Mouse (Mus musculus): ENCODE data around the gene Gm8909. TPM values are rescaled to one million over a fixed set of nuclear protein-coding genes. Genes with fewer than 3 reads are reported as not detected.

Gene Gm8909
- polyA plus RNA-seq, 1 experiment = not detected

Other genes starting within 250 kb of the Gm8909 start
- gene Abcf1, start 198.8 kb downstream of the Gm8909 start, polyA plus RNA-seq (2012; rRNA removed) = 58.4 and 74.6 TPM in 2 replicates
- 28.5 and 39.5 TPM in 2 replicates for gene Gnl1, start 188.7 kb downstream of the Gm8909 start, polyA plus RNA-seq (2012; rRNA removed)
- gene Prr3, start 188.3 kb downstream of the Gm8909 start, polyA plus RNA-seq (2012; rRNA removed) = 22.2 and 23.7 TPM in 2 replicates
- gene H2-T24, start 148.0 kb downstream of the Gm8909 start, polyA plus RNA-seq (2012; rRNA removed) = 1.5 and 2.0 TPM in 2 replicates
- gene H2-T23, start 135.7 kb downstream of the Gm8909 start, polyA plus RNA-seq (2012; rRNA removed) = 189 and 190 TPM in 2 replicates
- 66.8 and 76.7 TPM in 2 replicates for gene H2-T22, start 125.8 kb downstream of the Gm8909 start, polyA plus RNA-seq (2012; rRNA removed)
- gene Gm6034, start 125.6 kb downstream of the Gm8909 start, polyA plus RNA-seq (2012; rRNA removed) = 0.06 TPM in 1 of 2 replicates, not detected in the other
- gene Gm11127, start 110.2 kb downstream of the Gm8909 start, polyA plus RNA-seq (2012; rRNA removed) = 0.09 and 0.14 TPM in 2 replicates
- gene Gm19684, start 46.9 kb downstream of the Gm8909 start, polyA plus RNA-seq (2012; rRNA removed) = 0.12 and 0.13 TPM in 2 replicates
- not detected in 2 replicates for gene Gm7030, start 39.1 kb downstream of the Gm8909 start, polyA plus RNA-seq (2012; rRNA removed)
- gene H2-T3, start 21.8 kb upstream of the Gm8909 start, polyA plus RNA-seq (2012; rRNA removed) = 0.03 TPM in 1 of 2 replicates, not detected in the other
- gene Rpp21, start 89.5 kb upstream of the Gm8909 start, polyA plus RNA-seq (2012; rRNA removed) = 59.0 and 76.1 TPM in 2 replicates
- 23.9 and 26.8 TPM in 2 replicates for gene Trim39, start 103.7 kb upstream of the Gm8909 start, polyA plus RNA-seq (2012; rRNA removed)
- not detected in 2 replicates for gene H2-M10.2, start 118.0 kb upstream of the Gm8909 start, polyA plus RNA-seq (2012; rRNA removed)
- not detected in 2 replicates for gene H2-M10.1, start 157.6 kb upstream of the Gm8909 start, polyA plus RNA-seq (2012; rRNA removed)
- gene H2-M10.3, start 199.9 kb upstream of the Gm8909 start, polyA plus RNA-seq (2012; rRNA removed) = not detected in 2 replicates

Data from urinary bladder, adult 2 months (tissue).